Mouse (Mus musculus) MEL (cell line): ENCODE measurements around the gene Nwd2. TPM values are rescaled to one million over a fixed set of nuclear protein-coding genes. Genes with fewer than 3 reads are reported as not detected.

Experiments
- DNase-seq: peaks from one replicate; pipeline ENCODE4 v3.0.0; 2011; ENCODE audit warnings: low read depth, low spot score
- H3K27ac ChIP-seq: 2 replicates; pipeline ENCODE4 v1.5.1; 2012; ENCODE audit warnings: low read depth, mild to moderate bottlenecking, control low read depth, low read length, moderate library complexity; ENCODE audit not compliant: control insufficient read depth
- H3K27me3 ChIP-seq, 2 experiments: fragments of 150-350 bp in 1 of 2; sonication (generic) in 1 of 2; 2 replicates each; pipeline ENCODE4 v1.6.1; 2012; ENCODE audit warnings: low read length in 2 of 2, mild to moderate bottlenecking in 2 of 2, improper control_type of control experiment in 1 of 2, moderate library complexity in 1 of 2; ENCODE audit not compliant: insufficient read depth in 2 of 2, control insufficient read depth in 1 of 2
- H3K36me3 ChIP-seq, 2 experiments: 2 replicates each; pipeline ENCODE4 v1.6.1; 2012 to 2014; ENCODE audit warnings: low read length in 2 of 2, improper control_type of control experiment in 1 of 2, inconsistent platforms in 1 of 2, mild to moderate bottlenecking in 1 of 2; ENCODE audit not compliant: insufficient read depth in 2 of 2, control insufficient read depth in 1 of 2
- H3K4me1 ChIP-seq, 2 experiments: fragments of 150-350 bp in 1 of 2; sonication (generic) in 1 of 2; 2 replicates each; pipeline ENCODE4 v1.6.1; 2012; ENCODE audit warnings: low read length in 2 of 2, improper control_type of control experiment in 1 of 2, mild to moderate bottlenecking in 1 of 2; ENCODE audit not compliant: insufficient read depth in 2 of 2, control insufficient read depth in 1 of 2
- H3K4me3 ChIP-seq, 2 experiments: fragments of 150-350 bp in 1 of 2; sonication (generic) in 1 of 2; 2 replicates each; pipeline ENCODE4 v1.5.1; 2012; ENCODE audit warnings: low read depth in 2 of 2, low read length in 2 of 2, mild to moderate bottlenecking in 2 of 2, moderate library complexity in 2 of 2, control low read depth in 1 of 2, improper control_type of control experiment in 1 of 2; ENCODE audit not compliant: control insufficient read depth in 1 of 2, insufficient read depth in 1 of 2
- H3K79me2 ChIP-seq: 2 replicates; pipeline ENCODE4 v1.6.1; 2012; ENCODE audit warnings: mild to moderate bottlenecking, low read length, moderate library complexity; ENCODE audit not compliant: control insufficient read depth, poor library complexity, insufficient read depth
- H3K9ac ChIP-seq: 2 replicates; pipeline ENCODE4 v1.6.1; 2012; ENCODE audit warnings: low read depth, mild to moderate bottlenecking, control low read depth, low read length, moderate library complexity; ENCODE audit not compliant: control insufficient read depth, poor library complexity, severe bottlenecking
- H3K9me3 ChIP-seq: fragments of 150-350 bp; sonication (generic); replicated peaks from 2 replicates; pipeline ENCODE4 v1.6.1; 2012; ENCODE audit warnings: mild to moderate bottlenecking, low read length, improper control_type of control experiment, moderate library complexity; ENCODE audit not compliant: insufficient read depth
- CHD1 ChIP-seq: IDR thresholded peaks from 2 replicates; pipeline ENCODE4 v1.6.1; 2012; ENCODE audit warnings: low read depth, mild to moderate bottlenecking, inconsistent platforms, low read length, improper control_type of control experiment
- CTCF ChIP-seq, 3 experiments: IDR thresholded peaks in 2 of 3; conservative IDR thresholded peaks in 1 of 3; 2 replicates each; pipeline ENCODE4 v1.5.1; 2011 to 2012; ENCODE audit warnings: low read length in 3 of 3, low read depth in 2 of 3, mild to moderate bottlenecking in 2 of 3, improper control_type of control experiment in 1 of 3, inconsistent platforms in 1 of 3, mixed read lengths in 1 of 3, moderate library complexity in 1 of 3; ENCODE audit not compliant: control insufficient read depth in 1 of 3, insufficient read depth in 1 of 3, poor library complexity in 1 of 3, severe bottlenecking in 1 of 3
- E2F4 ChIP-seq: IDR thresholded peaks from 2 replicates; pipeline ENCODE4 v1.6.1; 2011; ENCODE audit warnings: low read depth, low read length, improper control_type of control experiment, borderline replicate concordance
- ELF1 ChIP-seq: IDR thresholded peaks from 2 replicates; pipeline ENCODE4 v1.6.1; 2014; ENCODE audit warnings: low read depth, mild to moderate bottlenecking, inconsistent platforms, low read length, improper control_type of control experiment, moderate library complexity
- EP300 ChIP-seq, 2 experiments: IDR thresholded peaks; 2 replicates each; pipeline ENCODE4 v1.6.1; 2011; ENCODE audit warnings: improper control_type of control experiment in 2 of 2, low read length in 2 of 2, low read depth in 1 of 2, mild to moderate bottlenecking in 1 of 2
- ETS1 ChIP-seq: IDR thresholded peaks from 2 replicates; pipeline ENCODE4 v1.6.1; 2012; ENCODE audit warnings: low read depth, mild to moderate bottlenecking, inconsistent platforms, low read length, improper control_type of control experiment, moderate library complexity
- KAT2A ChIP-seq: conservative IDR thresholded peaks from 2 replicates; pipeline ENCODE4 v1.6.1; 2012; ENCODE audit warnings: low read depth, low read length, improper control_type of control experiment, inconsistent platforms
- MAZ ChIP-seq: IDR thresholded peaks from 2 replicates; pipeline ENCODE4 v1.6.1; 2012; ENCODE audit warnings: low read depth, mild to moderate bottlenecking, inconsistent platforms, low read length, improper control_type of control experiment
- MEF2A ChIP-seq: IDR thresholded peaks from 2 replicates; pipeline ENCODE4 v1.6.1; 2014; ENCODE audit warnings: low read depth, mild to moderate bottlenecking, inconsistent platforms, low read length, improper control_type of control experiment; ENCODE audit not compliant: poor library complexity, insufficient replicate concordance, severe bottlenecking; ENCODE audit errors: extremely low read depth
- MYC ChIP-seq: IDR thresholded peaks from 2 replicates; pipeline ENCODE4 v1.6.1; 2011; ENCODE audit warnings: low read depth, mild to moderate bottlenecking, low read length, improper control_type of control experiment, moderate library complexity
- POLR2A ChIP-seq, 2 experiments: IDR thresholded peaks; 2 replicates each; pipeline ENCODE4 v1.6.1; 2011 to 2012; ENCODE audit warnings: low read length in 2 of 2, mild to moderate bottlenecking in 2 of 2, control low read depth in 1 of 2, improper control_type of control experiment in 1 of 2, low read depth in 1 of 2, moderate library complexity in 1 of 2; ENCODE audit not compliant: control insufficient read depth in 1 of 2, insufficient read depth in 1 of 2, poor library complexity in 1 of 2
- POLR2AphosphoS5 ChIP-seq: IDR thresholded peaks from 2 replicates; pipeline ENCODE4 v1.6.1; 2012; ENCODE audit warnings: low read depth, borderline replicate concordance, mild to moderate bottlenecking, inconsistent platforms, low read length, moderate library complexity, mixed read lengths
- RAD21 ChIP-seq: IDR thresholded peaks from 2 replicates; pipeline ENCODE4 v1.6.1; 2011; ENCODE audit warnings: mild to moderate bottlenecking, low read depth, low read length, improper control_type of control experiment
- RCOR1 ChIP-seq: IDR thresholded peaks from 2 replicates; pipeline ENCODE4 v1.6.1; 2012; ENCODE audit warnings: low read depth, mild to moderate bottlenecking, inconsistent platforms, low read length, improper control_type of control experiment
- TBP ChIP-seq: IDR thresholded peaks from 2 replicates; pipeline ENCODE4 v1.8.0; 2011; ENCODE audit warnings: low read depth, low read length, improper control_type of control experiment
- TCF12 ChIP-seq: IDR thresholded peaks from 2 replicates; pipeline ENCODE4 v1.6.1; 2014; ENCODE audit warnings: low read depth, mild to moderate bottlenecking, inconsistent platforms, low read length, improper control_type of control experiment, moderate library complexity
- polyA plus RNA-seq, 2 experiments: library from polyadenylated mRNA; stranded (reverse) in 1 of 2; unstranded in 1 of 2; fragments of >175 nt in 1 of 2; fragments of >200 nt in 1 of 2; gene quantifications; 2 replicates each; pipeline versions ENCODE4 v1.2.1 to v1.2.4; 2012; ENCODE audit warnings: low replicate concordance in 2 of 2, low read depth in 1 of 2; ENCODE audit not compliant: insufficient read length in 2 of 2, insufficient read depth in 1 of 2, missing spikeins in 1 of 2
- total RNA-seq: library from RNA; depleted of rRNA; stranded (reverse); fragments of 300-350 nt; gene quantifications from 2 replicates; pipeline ENCODE4 v1.2.3, GENCODE M21; 2012

Nwd2 gene
- total and polyA plus RNA-seq, 3 experiments, result not detected

GRCm38 (mm10) chr5:63755092-63755761 is 106.3 kb downstream of the Nwd2 start:
- peak; percentile 26 for DNase-seq
- H3K9me3 ChIP-seq, result no peaks in the 10 kb centered on the region
- no peaks in the 10 kb centered on the region for H3K27me3 ChIP-seq
- H3K27ac ChIP-seq, result no peak overlapping the region
- H3K9ac ChIP-seq, result no peak overlapping the region
- H3K4me3 ChIP-seq, result no peak overlapping the region
- TF ChIP-seq EP300 (IDR thresholded peaks at IDR 0.05; ENCODE audit: low read depth in 1 of 2, low read length in 2 of 2) (no peak), CTCF (IDR thresholded peaks at IDR 0.05 in 2 of 3, conservative IDR thresholded peaks at IDR 0.05 in 1 of 3; ENCODE audit: control insufficient read depth in 1 of 3, insufficient read depth in 1 of 3, low read depth in 2 of 3, low read length in 3 of 3, poor library complexity in 1 of 3, severe bottlenecking in 1 of 3) (peak in 2 of 3 experiments; percentile 8 to 16; a peak in 1 of 6 replicates), ELF1 (no peak), MEF2A (no peak), RAD21 (peak; percentile 2; the same call in 1 of the 2 replicates)
- H3K36me3 ChIP-seq, result no peaks in the 10 kb centered on the region
- no peaks in the 10 kb centered on the region for H3K79me2 ChIP-seq
- H3K4me1 ChIP-seq, result no peaks in the 10 kb centered on the region

DNA sequence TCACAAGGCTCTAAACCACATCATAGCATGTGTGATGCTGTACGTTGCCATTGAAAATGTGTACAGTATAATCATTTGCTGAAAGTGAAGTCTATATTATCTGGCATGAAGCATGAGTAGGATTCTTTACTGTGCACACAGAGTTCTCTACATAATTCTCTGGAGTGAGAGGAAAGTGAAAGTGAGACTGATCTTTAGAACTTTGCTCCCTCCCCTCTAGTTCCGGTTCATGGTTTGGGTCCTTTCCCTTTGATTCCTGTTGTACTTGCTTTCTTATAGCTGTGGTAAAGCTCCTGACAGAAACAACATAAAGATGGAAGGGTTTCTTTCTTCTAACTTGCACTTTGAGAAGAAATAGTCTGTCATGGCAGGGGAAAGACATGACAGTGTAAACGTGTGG is 107.0 kb downstream of the Nwd2 start:
- no peaks in the 10 kb centered on the region for H3K27me3 ChIP-seq
- H3K36me3 ChIP-seq, result no peaks in the 10 kb centered on the region
- no peak for TF ChIP-seq TBP
- TF ChIP-seq CHD1, result no peak
- no peak for TF ChIP-seq MYC
- TF ChIP-seq KAT2A, result no peak
- no peak for TF ChIP-seq E2F4
- no peak for DNase-seq
- H3K9ac ChIP-seq, result no peak overlapping the region
- H3K4me3 ChIP-seq, result peak overlapping the region in 1 of 2 experiments; percentile 43; a peak in 1 of 4 replicates
- no peaks in the 10 kb centered on the region for H3K79me2 ChIP-seq
- no peaks in the 10 kb centered on the region for H3K9me3 ChIP-seq
- H3K27ac ChIP-seq, result no peak overlapping the region
- no peaks in the 10 kb centered on the region for H3K4me1 ChIP-seq

- H3K4me3 ChIP-seq, result no peak overlapping the region
- no peaks in the 10 kb centered on the region for H3K36me3 ChIP-seq
- H3K79me2 ChIP-seq, result no peaks in the 10 kb centered on the region
- no peaks in the 10 kb centered on the region for H3K27me3 ChIP-seq
- no peak overlapping the region for H3K27ac ChIP-seq
- H3K4me1 ChIP-seq, result no peaks in the 10 kb centered on the region
- H3K9me3 ChIP-seq, result no peaks in the 10 kb centered on the region
- DNase-seq, result no peak
- no peak overlapping the region for H3K9ac ChIP-seq
- TF ChIP-seq ETS1 (no peak), POLR2A (IDR thresholded peaks at IDR 0.05; ENCODE audit: control insufficient read depth in 1 of 2, insufficient read depth in 1 of 2, low read depth in 1 of 2, low read length in 2 of 2, poor library complexity in 1 of 2) (no peak), ELF1 (no peak), MAZ (no peak), MYC (no peak), TCF12 (no peak), RCOR1 (no peak), POLR2AphosphoS5 (no peak), CTCF (IDR thresholded peaks at IDR 0.05 in 2 of 3, conservative IDR thresholded peaks at IDR 0.05 in 1 of 3; ENCODE audit: control insufficient read depth in 1 of 3, insufficient read depth in 1 of 3, low read depth in 2 of 3, low read length in 3 of 3, poor library complexity in 1 of 3, severe bottlenecking in 1 of 3) (no peak)
These were observed 117.0 kb downstream of the Nwd2 start for GRCm38 (mm10) chr5:63765886-63766285.
